ENCODE assay signal across 8 mouse cellular contexts in genomic region chr1:75360112-75361031, GRCm38 (mm10). TPM values are rescaled to one million over a fixed set of nuclear protein-coding genes. Genes with fewer than 3 reads are reported as not detected.
A peak's percentile ranks its signal among the peaks of the same experiment; 100 is the strongest.
DNase-seq lines count a peak whose midpoint lies in the region; ATAC-seq and TF ChIP-seq lines count a peak whose summit lies in the region.

Des (plus strand) TSS chr1:75360329.

- 0 out of 2 replicates have a peak within 1 kb of the TSS, but pooled peaks have one; percentile 13 for H3K9ac ChIP-seq in forebrain, embryonic 13.5 days
- peak within 1 kb of the TSS; percentile 49 for H3K9ac ChIP-seq in limb, embryonic 14.5 days (ENCODE audit: low read depth, low read length, severe bottlenecking)
- H3K9ac ChIP-seq in midbrain, embryonic 16.5 days (ENCODE audit: low read depth, low read length), result peak within 1 kb of the TSS; percentile 42

- H3K4me2 ChIP-seq in forebrain, embryonic 13.5 days, result peak within 1 kb of the TSS; percentile 56
- peak within 1 kb of the TSS; percentile 61 for H3K4me2 ChIP-seq in limb, embryonic 14.5 days (replicated peaks; ENCODE audit: low read depth, low read length, severe bottlenecking)
- H3K4me2 ChIP-seq in midbrain, embryonic 16.5 days (ENCODE audit: low read length), result peak within 1 kb of the TSS; percentile 50

- peak; percentile 42 for DNase-seq in ovary, postnatal 36 days (ENCODE audit: low spot score)
- no peak for DNase-seq in ovary, adult 18-20 months (ENCODE audit: low spot score)
- DNase-seq in heart, postnatal 14 days, result peak; percentile 83 to 86
- DNase-seq in limb, embryonic 14.5 days (ENCODE audit: low spot score), result no peak
- DNase-seq in spleen, postnatal 4 days (ENCODE audit: low spot score in 2 of 2), result no peak
- no peak for DNase-seq in frontal cortex, postnatal 10 days (ENCODE audit: low spot score in 2 of 2)

- intact Hi-C loops in heart, postnatal 14 days (cut with DNase I), result loop anchor here (5.0 kb wide), 1 partner anchor 47 kb away; no protein-coding TSS in a partner anchor

- WGBS in forebrain, embryonic 13.5 days, result 2% methylated on average over 78 of the region's 80 CpGs
- WGBS in limb, embryonic 14.5 days, result 3% methylated on average over 76 of the region's 80 CpGs
- under 1% methylated on average over 78 of the region's 80 CpGs for WGBS in midbrain, embryonic 16.5 days

- peaks cover 11% of the 10 kb centered on the region for H3K4me1 ChIP-seq in forebrain, embryonic 13.5 days
- H3K4me1 ChIP-seq in limb, embryonic 14.5 days (ENCODE audit: control insufficient read depth, insufficient read depth, low read length), result peaks cover 20% of the 10 kb centered on the region
- H3K4me1 ChIP-seq in midbrain, embryonic 16.5 days (ENCODE audit: control insufficient read depth, insufficient read depth, low read length), result peaks cover 4% of the 10 kb centered on the region

- ATAC-seq in forebrain, embryonic 13.5 days, result no peak
- peak; percentile 81 for ATAC-seq in limb, embryonic 14.5 days (ENCODE audit: low FRiP score, low read depth)
- ATAC-seq in midbrain, embryonic 16.5 days, result no peak

- no peaks in the 10 kb centered on the region for H3K9me3 ChIP-seq in forebrain, embryonic 13.5 days (replicated peaks)
- no peaks in the 10 kb centered on the region for H3K9me3 ChIP-seq in limb, embryonic 14.5 days (ENCODE audit: control insufficient read depth, low read length)
- H3K9me3 ChIP-seq in midbrain, embryonic 16.5 days (replicated peaks; ENCODE audit: control insufficient read depth, low read length, poor library complexity, severe bottlenecking), result no peaks in the 10 kb centered on the region

- H3K27me3 ChIP-seq in forebrain, embryonic 13.5 days, result peaks cover 55% of the 10 kb centered on the region
- H3K27me3 ChIP-seq in limb, embryonic 14.5 days (ENCODE audit: control insufficient read depth, insufficient read depth, low read length), result peaks cover 28% of the 10 kb centered on the region
- peaks cover 32% of the 10 kb centered on the region for H3K27me3 ChIP-seq in midbrain, embryonic 16.5 days (ENCODE audit: control insufficient read depth, insufficient read depth, low read depth, low read length)

- H3K36me3 ChIP-seq in forebrain, embryonic 13.5 days (ENCODE audit: poor library complexity, severe bottlenecking), result no peaks in the 10 kb centered on the region
- H3K36me3 ChIP-seq in limb, embryonic 14.5 days (ENCODE audit: control insufficient read depth, insufficient read depth, low read length), result no peaks in the 10 kb centered on the region
- H3K36me3 ChIP-seq in midbrain, embryonic 16.5 days (ENCODE audit: control insufficient read depth, insufficient read depth, low read length), result no peaks in the 10 kb centered on the region

- no peak within 1 kb of the TSS for H3K27ac ChIP-seq in forebrain, embryonic 13.5 days
- 0 out of 2 replicates have a peak within 1 kb of the TSS, but pooled peaks have one; percentile 38 for H3K27ac ChIP-seq in limb, embryonic 14.5 days (replicated peaks; ENCODE audit: low read depth, low read length)
- H3K27ac ChIP-seq in midbrain, embryonic 16.5 days (ENCODE audit: low read length), result no peak within 1 kb of the TSS

- H3K4me3 ChIP-seq in forebrain, embryonic 13.5 days, result peak within 1 kb of the TSS; percentile 30
- peak within 1 kb of the TSS; percentile 37 for H3K4me3 ChIP-seq in limb, embryonic 14.5 days (replicated peaks; ENCODE audit: low read length)
- H3K4me3 ChIP-seq in midbrain, embryonic 16.5 days (ENCODE audit: low read depth, low read length), result peak within 1 kb of the TSS; percentile 21

- no peak for TF ChIP-seq POLR2A in limb, embryonic 14.5 days (IDR thresholded peaks at IDR 0.05; ENCODE audit: borderline replicate concordance, extremely low read depth, insufficient read depth, insufficient read length)

RNA-seq across cellular contexts. Expression of gene Des, which starts in this region (rescaled TPM):
- 0.81 and 1.1 TPM in 2 replicates for polyA plus RNA-seq in forebrain, embryonic 13.5 days (2015; fragmentation: Nextera tagmentation; extraction: Ambion mirVana)
- total RNA-seq in heart, postnatal 14 days (2021), result 1,000 to 10,000 TPM; 1,039 to 1,057 TPM
- polyA plus RNA-seq in limb, embryonic 14.5 days (2012; rRNA removed), result 50.7 and 53.7 TPM in 2 replicates
- 59.0 and 78.6 TPM in 2 replicates for polyA plus RNA-seq in limb, embryonic 14.5 days (2014; fragmentation: Nextera tagmentation; extraction: Ambion mirVana)
- 1.2 and 1.7 TPM in 2 replicates for polyA plus RNA-seq in midbrain, embryonic 16.5 days (2015; fragmentation: Nextera tagmentation; extraction: Ambion mirVana)

Comparison
In these comparisons a context has a peak if more than half of its experiments do, and no peak if none do; other contexts are left out.
1. RNA of gene Des (polyA plus RNA-seq): 50.7 to 78.6 TPM in limb, embryonic 14.5 days; 1.2 to 1.7 TPM in midbrain, embryonic 16.5 days and 0.81 to 1.1 TPM in forebrain, embryonic 13.5 days; every median in the first group is over 10 times any median in the second.
2. DNase-seq: peak in ovary, postnatal 36 days (single experiment) and heart, postnatal 14 days (2 of 2); none in ovary, adult 18-20 months (single experiment), limb, embryonic 14.5 days (single experiment), spleen, postnatal 4 days (0 of 2) and frontal cortex, postnatal 10 days (0 of 2).
3. Peak in every context shown above with its lines, with median percentiles within 50 percentile points of each other: H3K4me2 ChIP-seq, H3K4me3 ChIP-seq and H3K9ac ChIP-seq.